Mouse (Mus musculus): Measurements from ENCODE around the gene Cdr2l.
"Not testable (repeated sequence)": the region's sequence is repeated elsewhere in the genome, so short reads cannot be mapped to it uniquely, and the experiment has no call there.

Gene Cdr2l

GRCm38 (mm10) chr11:115371354-115371753 lies 10.4 kb upstream of the Cdr2l start:
- DNase-seq (ENCODE audit: low spot score in 2 of 2): no peak

DNA sequence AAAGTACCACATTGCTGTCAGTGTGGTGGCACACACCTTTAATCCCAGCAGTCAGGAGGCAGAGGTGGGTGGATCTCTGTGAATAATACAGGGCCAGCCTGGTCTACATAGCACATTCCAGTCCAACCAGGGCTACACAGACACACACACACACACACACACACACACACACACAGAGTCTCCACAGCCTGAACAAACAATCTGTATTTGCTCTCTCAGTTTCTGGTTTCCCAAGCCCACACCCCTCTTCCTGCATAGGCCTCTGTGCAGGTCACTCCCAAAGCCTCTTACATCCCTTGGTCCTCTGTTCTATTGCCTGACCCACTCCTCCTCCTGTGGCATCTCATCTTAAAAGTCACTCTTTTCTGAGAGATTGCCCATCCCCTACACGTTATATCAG lies 9.7 kb upstream of the Cdr2l start:
- DNase-seq (ENCODE audit: low spot score in 2 of 2): no peak

DNA sequence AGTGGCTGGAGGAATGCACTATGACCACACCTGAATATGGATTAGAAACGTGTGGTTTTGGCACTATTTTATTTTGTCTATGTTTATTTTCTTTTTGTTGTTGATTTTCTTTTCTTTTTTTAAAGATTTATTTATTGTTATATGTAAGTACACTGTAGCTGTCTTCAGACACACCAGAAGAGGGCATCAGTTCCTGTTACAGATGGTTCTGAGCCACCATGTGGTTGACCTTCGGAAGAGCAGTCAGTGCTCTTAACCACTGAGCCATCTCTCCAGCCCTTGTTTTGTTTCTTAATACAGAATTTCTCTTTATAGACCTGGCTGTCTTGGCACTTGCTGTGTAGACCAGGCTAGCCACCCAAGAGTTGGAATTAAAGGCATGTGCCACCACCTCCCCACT lies 9.0 kb upstream of the Cdr2l start:
- no peak for DNase-seq (ENCODE audit: low spot score in 2 of 2)

GRCm38 (mm10) chr11:115373805-115374694 lies 7.7 kb upstream of the Cdr2l start:
- DNase-seq (ENCODE audit: low spot score in 2 of 2): peak; percentile 69 to 71

GRCm38 (mm10) chr11:115374695-115375425 lies 6.9 kb upstream of the Cdr2l start:
- no peak for DNase-seq (ENCODE audit: low spot score in 2 of 2)

DNA sequence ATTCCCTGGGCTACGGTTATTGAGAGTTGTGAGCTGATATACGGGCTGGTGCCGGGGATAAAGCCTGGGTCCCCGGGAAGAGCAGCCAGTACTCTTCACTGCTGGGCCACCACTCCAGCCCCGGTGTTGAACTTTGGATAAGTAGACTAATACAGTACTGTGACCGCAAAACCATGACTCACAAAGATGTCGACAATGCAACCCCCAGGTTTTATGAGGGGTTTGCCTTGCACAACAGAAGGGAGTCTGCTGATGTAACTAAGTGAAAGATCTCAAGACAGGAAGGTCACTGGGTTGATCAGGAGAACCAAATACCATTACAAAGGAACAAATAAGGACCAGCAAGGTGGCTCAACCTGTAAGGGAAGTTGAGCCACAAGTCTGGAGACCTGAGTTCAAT lies 5.0 kb upstream of the Cdr2l start:
- no peak for DNase-seq (ENCODE audit: low spot score in 2 of 2)

DNA sequence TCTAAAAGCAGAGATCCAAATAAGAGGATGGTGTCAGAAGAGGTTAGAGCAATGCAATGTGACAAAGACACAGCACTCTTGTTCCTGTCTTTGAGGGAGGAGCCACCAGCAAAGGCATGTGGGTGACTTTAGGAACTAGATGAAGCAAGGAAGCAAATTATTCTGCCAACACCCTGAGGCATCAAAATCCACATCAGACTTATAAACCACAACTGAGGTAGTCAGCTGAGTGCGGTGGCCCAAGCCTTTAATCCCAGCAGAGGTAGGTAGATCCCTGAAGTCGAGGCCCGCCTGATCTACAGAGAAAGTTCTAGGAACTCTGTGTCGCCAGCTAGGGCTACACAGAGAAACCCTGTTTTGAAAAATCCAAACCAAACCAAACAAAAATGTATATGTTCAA lies 4.5 kb upstream of the Cdr2l start:
- no peak for DNase-seq (ENCODE audit: low spot score in 2 of 2)

DNA sequence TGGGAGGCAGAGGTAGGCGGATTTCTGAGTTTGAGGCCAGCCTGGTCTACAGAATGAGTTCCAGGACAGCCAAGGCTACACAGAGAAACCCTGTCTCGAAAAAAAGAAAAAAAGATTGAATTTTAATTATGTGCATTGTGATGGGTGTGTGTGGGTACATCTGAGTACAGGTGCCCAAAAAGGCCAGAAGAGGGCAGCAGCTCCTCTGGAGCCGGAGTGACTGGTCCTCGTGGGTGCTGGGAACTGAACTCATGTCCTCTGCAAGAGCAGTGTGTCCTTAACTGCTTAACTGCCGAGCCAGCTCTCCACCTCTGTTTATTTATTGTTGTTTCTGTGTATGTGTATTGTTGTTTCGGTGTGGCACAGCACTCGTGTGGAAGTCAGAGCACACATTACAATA lies 3.9 kb upstream of the Cdr2l start:
- DNase-seq (ENCODE audit: low spot score in 2 of 2): no peak

DNA sequence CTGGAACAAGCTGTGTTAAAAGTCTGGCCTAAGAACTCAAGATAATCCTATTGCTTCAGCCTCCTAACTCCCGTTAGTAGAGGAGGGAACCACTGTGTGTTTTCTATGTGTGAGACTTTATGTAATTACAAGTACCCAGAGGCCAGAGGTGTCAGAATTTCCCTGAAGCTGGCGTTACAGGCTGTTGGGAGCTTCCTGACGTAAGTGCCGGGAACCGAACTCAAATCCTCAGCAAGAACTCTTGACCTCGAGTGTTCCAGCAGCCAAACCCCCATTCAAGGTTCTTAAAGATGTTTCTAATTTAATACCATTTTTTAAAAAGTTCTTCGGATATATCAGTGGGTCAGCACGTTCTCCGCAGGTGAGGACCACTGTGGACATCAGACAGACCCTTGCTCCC lies 440 bp upstream of the Cdr2l start:
- DNase-seq (ENCODE audit: low spot score in 2 of 2): no peak

DNA sequence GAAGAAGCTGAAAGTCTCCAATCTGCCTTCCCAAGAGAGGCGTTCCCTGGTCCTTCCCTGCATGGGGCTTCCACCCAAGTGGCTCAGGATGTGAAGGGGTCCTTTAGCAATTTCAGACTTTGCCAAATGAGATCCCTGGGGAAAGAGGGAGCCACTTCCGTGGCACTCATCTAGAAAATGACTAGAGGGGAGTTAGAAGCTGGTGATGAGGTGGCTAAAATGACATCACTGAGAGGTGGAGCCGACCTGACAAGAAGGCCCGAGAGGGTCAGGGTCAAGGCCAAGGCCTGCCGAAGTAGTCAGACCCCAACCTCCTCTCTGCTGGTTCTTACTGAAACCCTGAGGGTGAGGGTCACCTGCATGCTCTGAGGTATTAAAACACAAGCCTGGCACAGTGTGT lies 1.2 kb downstream of the Cdr2l start:
- no peak for DNase-seq (ENCODE audit: low spot score in 2 of 2)

GRCm38 (mm10) chr11:115383701-115384474 lies 2.2 kb downstream of the Cdr2l start:
- DNase-seq (ENCODE audit: low spot score in 2 of 2): peak; percentile 66 to 71

GRCm38 (mm10) chr11:115384587-115384986 lies 2.9 kb downstream of the Cdr2l start:
- no peak for DNase-seq (ENCODE audit: low spot score in 2 of 2)

GRCm38 (mm10) chr11:115386859-115387258 lies 5.1 kb downstream of the Cdr2l start:
- DNase-seq (ENCODE audit: low spot score in 2 of 2): not testable (repeated sequence)

- no peak for DNase-seq (ENCODE audit: low spot score in 2 of 2)
These were observed 9.6 kb downstream of the Cdr2l start for GRCm38 (mm10) chr11:115391358-115391757.

DNA sequence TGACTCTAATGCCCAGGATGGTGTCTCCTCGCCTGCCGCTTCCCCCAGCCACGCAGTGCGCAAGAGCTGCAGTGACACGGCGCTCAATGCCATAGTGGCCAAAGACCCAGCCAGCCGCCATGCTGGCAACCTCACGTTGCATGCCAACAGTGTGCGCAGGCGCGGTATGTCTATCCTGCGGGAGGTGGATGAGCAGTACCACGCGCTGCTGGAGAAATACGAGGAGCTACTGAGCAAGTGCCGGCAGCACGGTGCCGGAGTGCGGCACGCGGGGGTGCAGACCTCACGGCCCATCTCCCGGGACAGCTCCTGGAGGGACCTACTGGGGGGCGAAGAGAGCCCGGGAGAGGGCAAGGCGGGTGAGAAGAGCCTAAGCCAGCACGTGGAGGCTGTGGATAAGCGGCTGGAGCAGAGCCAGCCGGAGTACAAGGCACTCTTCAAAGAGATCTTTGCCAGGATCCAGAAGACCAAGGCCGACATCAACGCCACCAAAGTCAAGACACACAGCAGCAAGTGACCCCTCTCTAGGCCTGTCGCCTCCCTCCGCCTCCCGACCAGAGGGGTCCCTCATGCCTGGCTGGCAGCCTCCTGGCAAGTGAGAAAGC lies 12.1 kb downstream of the Cdr2l start:
- no peak for DNase-seq (ENCODE audit: low spot score in 2 of 2)

DNA sequence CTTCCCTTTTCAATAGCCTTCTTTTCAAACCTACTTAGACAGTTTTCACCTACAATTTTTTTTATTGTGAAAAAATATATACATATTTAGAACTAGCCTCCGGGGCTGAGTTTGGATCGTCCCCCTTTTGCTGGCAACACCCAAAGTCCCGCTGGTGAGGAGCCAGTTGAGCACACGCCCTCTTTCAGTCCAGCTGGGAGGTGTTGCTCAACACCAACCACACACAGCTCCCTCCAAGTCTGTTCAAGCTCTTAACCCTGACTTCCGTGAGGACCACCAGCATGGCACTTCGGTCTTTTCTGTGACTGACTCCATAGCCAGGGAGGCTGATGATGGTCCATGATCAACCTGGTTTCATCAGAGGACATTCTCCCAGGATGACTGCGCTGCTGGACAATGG lies 16.4 kb downstream of the Cdr2l start:
- no peak for DNase-seq (ENCODE audit: low spot score in 2 of 2)

DNA sequence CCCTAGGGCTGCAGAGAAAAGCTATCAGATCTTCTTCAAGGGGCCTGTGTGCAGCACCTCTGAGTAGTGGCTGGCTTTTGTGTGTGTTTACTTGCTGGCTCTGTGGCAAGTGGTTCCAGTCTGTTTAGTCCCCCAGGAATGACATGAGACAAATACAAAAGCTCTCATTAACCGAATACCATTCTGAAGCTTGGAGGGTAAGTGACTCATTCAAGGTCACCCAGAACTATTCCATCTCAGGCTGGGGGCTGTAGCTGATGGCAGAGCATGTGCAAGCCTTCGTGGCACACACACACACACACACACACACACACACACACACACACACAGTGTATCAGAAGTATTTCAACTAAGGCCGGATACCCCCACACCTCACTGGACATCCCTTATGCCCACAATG lies 18.4 kb downstream of the Cdr2l start:
- DNase-seq (ENCODE audit: low spot score in 2 of 2): no peak

GRCm38 (mm10) chr11:115400630-115401391 lies 19.1 kb downstream of the Cdr2l start:
- no peak for DNase-seq (ENCODE audit: low spot score in 2 of 2)

DNA sequence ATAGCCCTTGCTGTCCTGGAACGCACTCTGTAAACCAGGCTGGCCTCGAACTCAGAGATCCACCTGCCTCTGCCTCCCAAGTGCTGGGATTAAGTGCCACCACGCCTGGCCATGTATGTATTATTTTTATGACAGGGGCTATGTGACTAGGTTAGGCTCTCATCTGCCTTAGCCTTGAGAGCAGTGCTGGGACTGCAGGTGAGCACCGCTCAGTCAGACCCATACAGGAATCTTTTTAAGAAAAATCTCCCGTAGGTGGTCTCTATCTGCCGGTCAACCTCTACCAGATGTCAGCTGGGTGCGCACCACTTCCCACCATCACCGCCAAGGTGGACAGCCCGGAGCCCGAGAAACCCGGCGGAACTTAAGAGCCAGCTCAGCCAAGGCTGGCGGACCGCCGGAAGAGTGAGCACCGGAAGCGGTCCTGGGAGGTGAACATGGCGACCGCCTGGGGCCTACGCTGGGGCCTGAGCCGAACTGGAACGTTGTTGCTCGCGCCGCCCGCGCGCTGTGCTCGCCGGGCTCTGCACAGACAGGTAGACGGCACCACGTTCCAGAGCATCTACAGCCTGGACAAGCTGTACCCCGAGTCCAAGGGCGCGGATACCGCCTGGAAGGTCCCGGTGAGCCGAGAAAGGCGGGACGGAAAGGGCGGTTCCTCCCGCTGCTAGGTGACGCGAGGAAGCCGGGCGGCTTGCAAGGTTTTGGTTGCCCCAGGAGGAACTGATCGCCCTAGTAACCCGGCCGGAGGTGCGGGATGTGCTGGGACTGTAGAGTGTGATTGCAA lies 21.8 kb downstream of the Cdr2l start, which contains the start of gene Mrpl58:
Gene Mrpl58 (plus strand): TSS at position 415 of the 787 bp plus-strand sequence.
- DNase-seq (ENCODE audit: low spot score in 2 of 2): peak; percentile 70 to 85

DNA sequence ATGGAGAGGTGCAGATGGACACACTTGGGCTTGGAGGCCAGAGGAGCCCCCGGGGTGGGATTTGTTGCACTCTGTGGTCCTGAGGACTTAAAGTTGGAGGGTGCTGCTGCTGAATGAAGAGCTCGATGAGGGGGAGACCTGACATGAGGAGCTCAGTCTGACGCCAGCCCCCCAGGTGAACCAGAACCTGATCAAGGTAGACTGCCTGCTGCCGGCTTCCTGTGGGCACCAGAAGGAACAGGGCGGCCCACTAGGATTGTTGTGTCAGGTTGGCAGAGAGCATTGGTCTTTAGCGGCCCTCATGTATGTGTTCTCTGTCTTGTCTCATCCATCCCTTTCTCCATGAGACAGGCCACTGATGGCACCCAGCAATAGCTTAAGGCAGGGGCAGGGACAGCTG lies 24.0 kb downstream of the Cdr2l start:
- no peak for DNase-seq (ENCODE audit: low spot score in 2 of 2)
